ENCODE assay signal across 17 mouse cellular contexts in the genomic region with DNA sequence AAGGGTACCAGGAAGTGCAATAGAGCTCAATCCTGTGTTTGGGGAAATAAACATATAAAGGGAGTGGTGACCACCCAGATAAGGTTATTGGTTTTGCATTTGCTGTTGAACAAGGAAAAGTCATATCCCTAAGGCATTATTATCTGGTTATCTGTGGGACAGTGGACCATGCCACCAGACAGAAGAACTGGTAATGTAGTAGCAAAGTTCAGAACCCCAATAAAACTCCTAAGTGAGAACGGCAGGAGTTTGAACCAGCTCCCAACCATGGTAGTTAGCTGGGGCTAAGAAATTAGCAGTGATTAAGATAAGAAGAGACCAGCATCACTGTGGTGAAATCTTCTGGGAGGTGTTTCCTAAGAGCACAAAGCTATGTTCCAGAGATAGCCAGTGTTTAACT.
"Had no signal": no experiment of that assay in that cellular context is flagged by ENCODE, and none has a peak within 500 bp of the region (broad histone marks: within the 10 kb centered on the region; RNA-seq: fewer than 3 reads in every experiment).

No protein-coding gene starts in this region.

- H3K9me3 ChIP-seq: limb, embryonic 12.5 days; limb, embryonic 15.5 days had no signal

- DNase-seq: kidney, adult 2 months; kidney, postnatal 25 days; layer of hippocampus, postnatal 36 days; left cerebral cortex, postnatal 4 days; liver, postnatal 0 days; lung, postnatal 14 days; lung, postnatal 4 days; midbrain, embryonic 14.5 days; spleen, adult 18-20 months; thymus, postnatal 25 days had no signal

- H3K27me3 ChIP-seq: limb, embryonic 12.5 days; limb, embryonic 15.5 days had no signal

- H3K4me1 ChIP-seq: limb, embryonic 12.5 days; limb, embryonic 15.5 days had no signal

- H3K27ac ChIP-seq: kidney, postnatal 0 days; left cerebral cortex, adult 2 months; limb, embryonic 12.5 days; limb, embryonic 15.5 days; liver, embryonic 14.5 days had no signal

- ATAC-seq: liver, postnatal 0 days had no signal

- H3K4me3 ChIP-seq: left cerebral cortex, adult 2 months; limb, embryonic 12.5 days; limb, embryonic 15.5 days had no signal

- H3K36me3 ChIP-seq: limb, embryonic 15.5 days had no signal

- H3K9ac ChIP-seq: limb, embryonic 12.5 days; limb, embryonic 15.5 days; liver, embryonic 14.5 days; liver, postnatal 0 days had no signal

- H3K4me2 ChIP-seq: limb, embryonic 12.5 days; limb, embryonic 15.5 days; liver, embryonic 11.5 days; midbrain, embryonic 11.5 days had no signal
